Mouse (Mus musculus) intestine, embryonic 15.5 days (tissue): Measurements from ENCODE around the gene Dgcr2. TPM values are rescaled to one million over a fixed set of nuclear protein-coding genes. Genes with fewer than 3 reads are reported as not detected.
A peak's percentile ranks its signal among the peaks of the same experiment; 100 is the strongest.

Experiments
- ATAC-seq: fragments of 200-750 bp; cut with Nextera tagmentation; 2 replicates; pipeline ENCODE4 v1.8.0; 2017; ENCODE audit warnings: moderate TSS enrichment, moderate library complexity
- H3K27ac ChIP-seq: fragments of 300-500 bp; sonication (generic); 2 replicates; pipeline ENCODE4 v1.5.1; 2015; ENCODE audit warnings: mild to moderate bottlenecking, inconsistent platforms
- H3K27me3 ChIP-seq: fragments of 300-500 bp; sonication (generic); replicated peaks from 2 replicates; pipeline ENCODE4 v1.6.1; 2015; ENCODE audit warnings: inconsistent platforms
- H3K36me3 ChIP-seq: fragments of 300-500 bp; sonication (generic); 2 replicates; pipeline ENCODE4 v1.6.1; 2015; ENCODE audit warnings: inconsistent platforms
- H3K4me1 ChIP-seq: fragments of 300-500 bp; sonication (generic); replicated peaks from 2 replicates; pipeline ENCODE4 v1.6.1; 2015; ENCODE audit warnings: inconsistent platforms
- H3K4me2 ChIP-seq: fragments of 300-500 bp; sonication (generic); replicated peaks from 2 replicates; pipeline ENCODE4 v1.6.1; 2015; ENCODE audit warnings: mild to moderate bottlenecking, inconsistent platforms
- H3K4me3 ChIP-seq: fragments of 300-500 bp; sonication (generic); replicated peaks from 2 replicates; pipeline ENCODE4 v1.5.1; 2015; ENCODE audit warnings: inconsistent platforms
- H3K9ac ChIP-seq: fragments of 300-500 bp; sonication (generic); 2 replicates; pipeline ENCODE4 v1.6.1; 2015; ENCODE audit warnings: inconsistent platforms
- H3K9me3 ChIP-seq: fragments of 300-500 bp; sonication (generic); 2 replicates; pipeline ENCODE4 v1.6.1; 2016; ENCODE audit warnings: inconsistent platforms
- WGBS: fragments of 180-500 bp; shearing (Covaris S2); methylation state at CpG from one replicate; pipeline ENCODE4 v1.1.7; 2015; 5-methylcytosine and 5-hydroxymethylcytosine counted together
- polyA plus RNA-seq: library from polyadenylated mRNA; unstranded; fragments of >200 nt; fragmentation: Nextera tagmentation; extraction: Ambion mirVana; gene quantifications from 2 replicates; pipeline ENCODE4 v1.2.1, GENCODE M21; 2015

Gene Dgcr2
- polyA plus RNA-seq, 1 experiment from 2014 or later = 68.2 TPM

DNA sequence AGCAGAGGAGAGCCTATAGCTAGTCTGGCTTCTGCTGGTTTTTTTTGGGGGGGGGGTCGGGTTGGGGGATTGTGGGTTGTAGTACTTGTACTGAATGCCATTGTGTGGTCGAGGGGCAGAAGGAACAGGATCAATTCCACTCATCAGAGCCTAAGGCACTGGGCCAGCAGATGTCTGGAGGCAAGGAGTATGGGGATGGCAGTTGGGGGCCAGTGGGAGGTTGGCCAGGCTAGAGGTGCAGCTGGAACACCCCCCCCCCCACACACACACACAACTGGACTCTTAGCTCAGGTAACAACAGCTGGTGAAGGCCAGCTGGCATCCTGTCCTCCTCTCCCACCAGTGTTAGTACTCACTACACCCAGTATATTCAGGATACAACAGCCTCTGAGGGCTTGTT lies 30.8 kb upstream of the Dgcr2 start:
- H3K9ac ChIP-seq = no peak overlapping the region
- WGBS = 26% methylated on average over 2 of the region's 2 CpGs
- H3K9me3 ChIP-seq = no peaks in the 10 kb centered on the region

DNA sequence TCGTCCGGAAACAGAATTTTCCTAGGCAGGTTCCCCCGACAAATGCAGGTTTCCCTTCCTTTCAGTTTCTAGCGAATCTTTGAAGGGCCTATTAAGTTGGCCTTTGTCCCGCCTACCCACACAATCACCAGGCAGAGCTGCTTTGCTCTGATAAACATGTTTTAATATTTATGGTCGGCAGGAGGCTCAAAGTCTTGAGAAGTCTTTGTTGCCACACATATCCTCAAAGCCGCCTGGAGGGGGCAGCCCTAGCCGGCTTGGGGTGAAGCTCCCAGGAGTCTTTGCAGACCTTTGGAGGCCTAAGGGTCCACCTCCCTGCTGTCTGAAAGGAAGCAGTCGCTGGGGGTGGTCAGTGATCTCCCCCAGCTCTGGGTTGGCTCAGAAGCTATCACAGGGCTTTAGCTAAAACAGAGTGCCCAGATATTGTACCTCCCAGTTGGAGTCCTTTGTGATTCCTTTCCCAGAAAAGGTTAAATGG lies 30.3 kb upstream of the Dgcr2 start:
- Histone ChIP-seq H3K4me3 (peak overlapping the region; percentile 83), H3K9me3 (no peaks in the 10 kb centered on the region), H3K27ac (peak overlapping the region; percentile 96), H3K9ac (peak overlapping the region; percentile 82), H3K27me3 (no peaks in the 10 kb centered on the region), H3K4me1 (peaks cover 10% of the 10 kb centered on the region; the same call in 1 of the 2 replicates), H3K4me2 (peak overlapping the region; percentile 96), H3K36me3 (peaks cover 15% of the 10 kb centered on the region)
- WGBS = under 1% methylated on average over 9 of the region's 9 CpGs
- peak; percentile 83 for ATAC-seq

More for the DNA sequence above, 30.8 kb upstream of the Dgcr2 start:
- Histone ChIP-seq H3K4me3 (no peak overlapping the region), H3K4me2 (no peak overlapping the region), H3K27ac (peak overlapping the region; percentile 96; the same call in 1 of the 2 replicates), H3K4me1 (peaks cover 10% of the 10 kb centered on the region; the same call in 1 of the 2 replicates), H3K27me3 (no peaks in the 10 kb centered on the region), H3K36me3 (peaks cover 15% of the 10 kb centered on the region)
- no peak for ATAC-seq

DNA sequence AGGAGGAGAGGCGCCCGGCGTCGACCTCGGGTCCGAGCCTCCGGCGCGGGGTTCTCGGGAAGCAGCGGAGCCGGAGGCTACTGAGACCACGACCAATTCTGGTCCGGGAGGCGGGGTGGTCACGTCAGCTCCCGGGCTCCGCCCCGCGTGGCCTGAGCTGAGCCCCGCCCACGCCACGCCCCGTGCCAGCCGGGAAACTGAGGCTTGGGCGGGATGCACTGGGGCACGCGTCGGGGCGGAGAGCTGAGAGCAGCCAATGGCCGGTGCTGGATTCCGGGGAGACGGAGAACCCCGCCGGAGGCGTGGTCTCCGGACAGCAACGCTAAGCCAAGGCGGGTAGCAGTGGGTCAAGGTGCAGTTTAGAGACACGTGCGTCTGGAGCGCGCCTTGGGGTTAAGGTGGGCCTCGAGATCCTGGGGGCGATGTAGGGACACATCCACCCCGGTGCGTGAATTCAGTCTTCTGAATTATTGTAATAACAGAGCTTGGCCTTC lies 29.8 kb upstream of the Dgcr2 start, which contains the start of gene Slc25a1:
Gene Slc25a1 (minus strand): TSS at position 133 of the 494 bp plus-strand sequence.
- Histone ChIP-seq H3K27ac (peak within 1 kb of the TSS; percentile 96), H3K36me3 (peaks cover 15% of the 10 kb centered on the region), H3K4me3 (peak within 1 kb of the TSS; percentile 83), H3K9me3 (no peaks in the 10 kb centered on the region), H3K9ac (peak within 1 kb of the TSS; percentile 82), H3K27me3 (no peaks in the 10 kb centered on the region), H3K4me2 (peak within 1 kb of the TSS; percentile 96), H3K4me1 (peaks cover 11% of the 10 kb centered on the region; the same call in 1 of the 2 replicates)
- WGBS = under 1% methylated on average over 47 of the region's 47 CpGs
- ATAC-seq = peak; percentile 91

DNA sequence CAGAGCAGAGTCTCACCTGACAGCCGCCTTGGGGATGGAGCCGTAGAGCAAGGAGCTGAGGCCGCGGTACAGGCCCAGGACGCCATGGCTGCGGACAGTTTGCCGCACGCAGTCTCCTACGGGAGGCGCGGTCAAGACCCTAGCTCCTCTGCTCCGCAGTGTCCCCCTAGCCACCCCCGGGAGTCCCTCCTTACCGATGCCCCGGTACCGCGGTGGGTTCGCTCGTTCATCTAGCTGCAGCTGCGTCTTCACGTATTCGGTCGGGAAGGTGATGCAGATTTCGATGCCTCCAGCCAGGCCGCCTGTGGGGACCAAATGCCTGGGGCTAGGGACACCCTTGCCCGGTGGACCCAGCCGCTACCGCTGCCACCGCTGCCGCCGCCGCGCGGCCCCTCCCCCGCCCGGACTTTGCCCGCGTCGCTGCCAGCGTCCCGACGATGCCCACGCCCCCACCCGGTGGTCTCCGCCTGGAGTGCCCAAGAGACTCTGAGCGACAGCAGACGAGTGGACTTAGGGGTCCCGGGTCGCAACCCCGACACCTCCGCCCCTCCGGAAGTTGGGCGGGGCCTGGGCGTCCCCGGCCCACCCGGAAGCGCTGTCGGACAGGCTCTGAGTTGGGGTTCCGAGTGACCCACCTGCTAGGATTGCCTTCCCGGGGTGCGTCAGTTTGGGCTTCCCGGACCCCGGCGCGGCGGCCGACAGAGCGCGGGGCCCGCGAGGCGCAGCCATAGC lies 29.2 kb upstream of the Dgcr2 start:
- H3K27me3 ChIP-seq = no peaks in the 10 kb centered on the region
- peaks cover 15% of the 10 kb centered on the region for H3K36me3 ChIP-seq
- peak overlapping the region; percentile 83 for H3K4me3 ChIP-seq
- H3K4me1 ChIP-seq = peaks cover 17% of the 10 kb centered on the region
- peak; percentile 50 for ATAC-seq
- H3K4me2 ChIP-seq = peak overlapping the region; percentile 96
- peak overlapping the region; percentile 82 for H3K9ac ChIP-seq
- under 1% methylated on average over 72 of the region's 72 CpGs for WGBS
- H3K9me3 ChIP-seq = no peaks in the 10 kb centered on the region
- H3K27ac ChIP-seq = peak overlapping the region; percentile 96

GRCm38 (mm10) chr16:17922163-17922538 lies 23.8 kb upstream of the Dgcr2 start:
- peaks cover 31% of the 10 kb centered on the region for H3K4me1 ChIP-seq
- peaks cover 15% of the 10 kb centered on the region for H3K36me3 ChIP-seq
- peak overlapping the region; percentile 83 for H3K4me2 ChIP-seq
- H3K27ac ChIP-seq = peak overlapping the region; percentile 91
- H3K27me3 ChIP-seq = peaks cover 16% of the 10 kb centered on the region
- H3K4me3 ChIP-seq = peak overlapping the region; percentile 71
- 1% methylated on average over 14 of the region's 14 CpGs for WGBS
- H3K9ac ChIP-seq = peak overlapping the region; percentile 95
- no peaks in the 10 kb centered on the region for H3K9me3 ChIP-seq
- peak; percentile 34 for ATAC-seq

DNA sequence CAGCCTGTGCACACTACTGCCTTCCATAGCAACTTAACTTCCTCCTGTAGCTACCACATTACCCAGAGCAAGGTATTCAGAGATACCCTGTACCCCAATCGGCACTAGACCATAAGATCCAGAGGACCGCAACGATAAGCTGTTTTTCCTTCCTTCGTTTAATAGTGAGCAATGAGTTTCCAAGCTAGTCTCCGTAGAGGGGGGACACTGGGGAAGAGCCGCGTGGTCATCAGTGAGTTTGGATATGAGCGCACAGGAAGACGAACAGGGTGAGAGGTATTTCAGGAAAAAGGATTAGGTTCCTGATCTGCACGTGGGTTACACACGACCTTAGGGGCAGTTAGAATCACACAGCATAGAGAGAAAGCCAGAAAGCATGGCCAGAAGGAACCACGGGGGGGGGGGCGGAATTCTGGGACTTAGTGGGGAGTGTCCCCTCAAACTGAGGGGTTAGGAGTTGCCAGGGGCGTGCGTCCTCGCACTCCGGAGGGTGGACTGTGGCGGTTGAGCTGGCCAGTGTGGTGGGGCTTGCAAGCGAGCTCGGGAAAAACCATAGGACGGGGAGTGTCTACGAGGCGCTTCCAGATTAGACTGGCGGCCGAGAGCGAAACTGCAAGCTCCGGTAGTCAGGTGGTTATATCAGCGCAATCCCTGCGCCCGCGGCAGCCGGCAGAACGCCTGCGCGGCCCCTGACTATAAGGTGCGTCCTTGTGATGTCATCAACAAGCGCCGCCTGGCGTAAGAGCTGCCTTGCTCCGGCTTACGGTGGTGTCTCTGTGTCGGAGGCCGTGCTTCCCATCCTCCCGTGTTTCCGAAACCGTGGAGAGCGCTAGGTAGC lies 23.2 kb upstream of the Dgcr2 start:
- Histone ChIP-seq H3K27me3 (peaks cover 22% of the 10 kb centered on the region), H3K27ac (peak overlapping the region; percentile 91), H3K4me2 (peak overlapping the region; percentile 83), H3K9me3 (no peaks in the 10 kb centered on the region), H3K4me3 (peak overlapping the region; percentile 71), H3K9ac (peak overlapping the region; percentile 95), H3K36me3 (peaks cover 15% of the 10 kb centered on the region), H3K4me1 (peaks cover 25% of the 10 kb centered on the region)
- ATAC-seq = peak; percentile 94
- WGBS = 2% methylated on average over 47 of the region's 47 CpGs

GRCm38 (mm10) chr16:17920586-17920985 lies 22.2 kb upstream of the Dgcr2 start:
- ATAC-seq = no peak
- Histone ChIP-seq H3K4me2 (peak overlapping the region; percentile 83), H3K36me3 (peaks cover 6% of the 10 kb centered on the region), H3K4me1 (peaks cover 21% of the 10 kb centered on the region), H3K27me3 (peaks cover 31% of the 10 kb centered on the region), H3K9ac (peak overlapping the region; percentile 95), H3K9me3 (no peaks in the 10 kb centered on the region), H3K4me3 (no peak overlapping the region), H3K27ac (no peak overlapping the region)
- WGBS = 14% methylated on average over 20 of the region's 20 CpGs

DNA sequence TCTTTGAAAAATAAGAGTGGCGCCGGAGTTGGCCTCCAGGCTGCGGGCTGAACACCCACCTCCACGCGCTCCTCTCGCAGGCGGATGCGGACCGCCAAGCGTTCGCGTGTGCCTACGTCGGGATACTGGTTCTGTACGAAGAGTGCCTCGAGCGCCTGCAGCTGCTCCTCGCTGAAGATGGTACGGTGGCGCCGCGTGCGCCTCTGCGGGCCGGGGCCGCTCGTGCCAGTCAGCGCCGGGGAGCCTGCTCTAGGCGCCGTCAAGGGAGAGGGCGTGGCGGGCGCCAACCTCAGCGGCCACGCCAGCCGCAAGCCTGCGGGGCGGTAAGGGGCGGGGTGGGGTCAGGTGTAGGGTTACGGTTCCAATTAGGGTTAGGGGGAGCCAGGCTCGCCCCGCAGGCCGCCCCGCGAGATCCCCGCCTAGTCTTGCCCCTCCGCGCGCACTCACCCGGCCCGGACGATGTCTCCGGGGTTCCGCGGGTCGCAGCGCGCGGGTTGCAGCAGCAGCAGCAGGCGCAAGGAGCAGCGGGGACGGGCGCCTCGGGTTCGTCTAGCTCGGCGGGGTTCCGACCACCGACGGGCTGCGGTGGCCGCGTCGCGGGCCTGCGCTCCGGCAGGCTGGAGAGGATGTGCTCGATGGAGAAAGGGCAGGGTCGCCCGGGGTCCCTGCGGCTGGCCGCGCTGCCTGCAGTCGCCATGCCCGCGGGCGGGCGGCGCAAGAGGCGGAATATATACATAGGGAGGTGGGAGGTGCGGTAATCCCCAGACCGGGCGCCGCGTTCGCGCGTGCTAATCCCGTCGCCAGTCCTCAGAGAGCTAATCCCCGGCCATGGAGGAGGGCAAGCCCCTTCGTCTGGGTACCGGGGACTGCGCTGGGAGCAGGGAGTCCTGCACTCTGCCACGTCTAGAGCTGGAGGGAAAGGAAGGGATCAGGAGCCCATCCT lies 16.2 kb upstream of the Dgcr2 start, which contains the start of gene Gsc2:
Gene Gsc2 (minus strand): TSS at position 753 of the 943 bp plus-strand sequence.
- Histone ChIP-seq H3K4me2 (peak within 1 kb of the TSS; percentile 82), H3K27ac (no peak within 1 kb of the TSS), H3K36me3 (no peaks in the 10 kb centered on the region), H3K9me3 (no peaks in the 10 kb centered on the region), H3K9ac (peak within 1 kb of the TSS; percentile 34; the same call in 1 of the 2 replicates), H3K27me3 (peaks cover 61% of the 10 kb centered on the region), H3K4me3 (peak within 1 kb of the TSS; percentile 42), H3K4me1 (peaks cover 20% of the 10 kb centered on the region)
- under 1% methylated on average over 105 of the region's 106 CpGs for WGBS
- no peak; the same call in 1 of the 2 replicates for ATAC-seq

GRCm38 (mm10) chr16:17911052-17911595 lies 12.8 kb upstream of the Dgcr2 start, which contains the start of gene Ess2:
Gene Ess2, minus strand, starts transcription at chr16:17911348.
- Histone ChIP-seq H3K9ac (peak within 1 kb of the TSS; percentile 59), H3K4me2 (peak within 1 kb of the TSS; percentile 78), H3K4me1 (peaks cover 20% of the 10 kb centered on the region), H3K4me3 (peak within 1 kb of the TSS; percentile 69), H3K9me3 (no peaks in the 10 kb centered on the region), H3K27me3 (peaks cover 46% of the 10 kb centered on the region), H3K36me3 (peaks cover 16% of the 10 kb centered on the region), H3K27ac (peak within 1 kb of the TSS; percentile 34; the same call in 1 of the 2 replicates)
- ATAC-seq = peak; percentile 97
- WGBS = under 1% methylated on average over 35 of the region's 35 CpGs

- Histone ChIP-seq H3K4me2 (no peak overlapping the region), H3K27me3 (no peaks in the 10 kb centered on the region), H3K36me3 (peaks cover 4% of the 10 kb centered on the region), H3K4me3 (no peak overlapping the region), H3K9ac (no peak overlapping the region), H3K9me3 (no peaks in the 10 kb centered on the region), H3K4me1 (peaks cover 6% of the 10 kb centered on the region; the same call in 1 of the 2 replicates), H3K27ac (no peak overlapping the region)
- ATAC-seq = no peak
Observed at GRCm38 (mm10) chr16:17896091-17896490, 2.3 kb downstream of the Dgcr2 start.

- H3K36me3 ChIP-seq = no peaks in the 10 kb centered on the region
- no peak for ATAC-seq
- no peak within 1 kb of the TSS for H3K9ac ChIP-seq
- peaks cover 19% of the 10 kb centered on the region for H3K4me1 ChIP-seq
- H3K9me3 ChIP-seq = no peaks in the 10 kb centered on the region
- no peak within 1 kb of the TSS for H3K4me3 ChIP-seq
- H3K27ac ChIP-seq = no peak within 1 kb of the TSS
- no peak within 1 kb of the TSS for H3K4me2 ChIP-seq
- no peaks in the 10 kb centered on the region for H3K27me3 ChIP-seq
- WGBS = 78% methylated on average over 2 of the region's 2 CpGs
Observed at GRCm38 (mm10) chr16:17893923-17894322, 4.4 kb downstream of the Dgcr2 start, which contains the start of gene Tssk1. Gene Tssk1, plus strand, starts transcription at chr16:17894223.
